Mouse (Mus musculus) ES-Bruce4 (cell line): ENCODE data around the gene Apobec1.

ENCODE experiments used
- CTCF ChIP-seq: IDR thresholded peaks from one replicate; pipeline ENCODE4 v1.8.1; 2011; ENCODE audit warnings: low read depth, low read length
- POLR2A ChIP-seq: IDR thresholded peaks from one replicate; pipeline ENCODE4 v1.8.1; 2011; ENCODE audit warnings: low read length; ENCODE audit not compliant: insufficient read depth

- TF ChIP-seq CTCF (no peak), POLR2A (no peak)
Observed at GRCm38 (mm10) chr6:122650398-122650980, 48.2 kb upstream of the Apobec1 start.
